Mouse (Mus musculus): Measurements from ENCODE around the gene Sema3a.
"Not testable (repeated sequence)": the region's sequence is repeated elsewhere in the genome, so short reads cannot be mapped to it uniquely, and the experiment has no call there.

The Sema3a gene

DNA sequence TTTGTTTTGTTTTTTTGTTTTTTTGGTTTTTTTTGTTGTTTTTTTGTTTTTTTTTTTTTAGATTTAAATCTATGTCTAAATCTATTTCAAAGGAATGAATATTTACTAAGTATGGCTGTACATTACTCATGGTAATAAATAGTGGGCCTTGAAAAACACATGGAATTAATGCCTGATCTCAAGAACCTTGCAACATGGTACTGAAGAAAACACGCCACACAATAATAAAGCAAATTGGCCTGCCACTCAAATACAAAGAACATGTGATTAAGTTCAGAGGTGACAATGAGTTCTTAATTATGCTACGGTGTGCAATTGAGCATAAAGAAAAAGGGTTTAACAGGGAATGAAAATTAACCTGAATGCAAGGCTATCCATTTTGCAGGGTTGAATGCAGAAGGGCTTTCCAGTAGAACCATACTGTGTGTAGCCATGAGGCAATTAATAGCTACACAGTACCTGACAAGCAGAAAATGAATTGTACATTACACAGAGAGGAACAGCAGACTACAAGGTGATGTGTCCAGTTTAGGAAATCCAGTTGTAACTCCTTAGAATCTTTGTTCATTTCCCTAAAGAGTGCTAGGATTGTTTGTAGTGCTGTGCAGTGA is 288.8 kb downstream of the Sema3a start:
- no peak for ATAC-seq (ENCODE audit: insufficient number of reproducible peaks, low FRiP score, low TSS enrichment)

DNA sequence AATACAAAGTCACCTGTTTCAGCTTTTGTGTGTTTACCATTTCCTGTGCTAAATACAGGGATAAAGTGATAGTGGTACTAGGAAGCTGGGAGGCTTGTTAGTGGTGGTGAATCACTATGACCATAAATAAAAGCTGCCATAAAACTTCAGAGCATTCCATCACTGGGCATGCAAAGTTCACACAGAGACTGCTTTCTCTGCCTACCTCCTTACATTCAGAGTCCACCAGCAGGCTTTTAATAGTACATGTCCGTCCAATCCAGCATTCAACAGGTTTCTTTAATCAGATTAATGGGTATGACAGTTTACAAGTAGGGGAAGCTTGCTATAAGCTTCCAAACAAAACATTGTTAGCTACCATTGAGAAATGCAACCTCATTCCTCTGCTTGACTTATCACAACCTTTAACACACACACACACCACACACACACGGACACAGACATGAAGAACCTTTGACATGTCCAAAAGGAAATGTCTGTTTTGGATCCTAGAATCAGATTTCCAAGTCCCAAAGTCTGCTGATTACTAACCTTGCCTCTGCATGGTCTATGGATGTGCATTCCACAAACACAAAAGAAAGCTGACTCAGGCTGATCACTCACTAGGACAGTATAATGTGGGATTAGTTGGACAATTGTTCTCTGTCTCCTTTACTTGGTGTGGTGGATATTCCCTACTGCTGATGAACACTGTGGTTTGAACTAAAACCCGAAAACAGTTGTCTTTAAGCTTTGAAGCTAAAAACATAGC is 291.9 kb downstream of the Sema3a start:
- ATAC-seq (ENCODE audit: insufficient number of reproducible peaks, low FRiP score, low TSS enrichment): no peak

DNA sequence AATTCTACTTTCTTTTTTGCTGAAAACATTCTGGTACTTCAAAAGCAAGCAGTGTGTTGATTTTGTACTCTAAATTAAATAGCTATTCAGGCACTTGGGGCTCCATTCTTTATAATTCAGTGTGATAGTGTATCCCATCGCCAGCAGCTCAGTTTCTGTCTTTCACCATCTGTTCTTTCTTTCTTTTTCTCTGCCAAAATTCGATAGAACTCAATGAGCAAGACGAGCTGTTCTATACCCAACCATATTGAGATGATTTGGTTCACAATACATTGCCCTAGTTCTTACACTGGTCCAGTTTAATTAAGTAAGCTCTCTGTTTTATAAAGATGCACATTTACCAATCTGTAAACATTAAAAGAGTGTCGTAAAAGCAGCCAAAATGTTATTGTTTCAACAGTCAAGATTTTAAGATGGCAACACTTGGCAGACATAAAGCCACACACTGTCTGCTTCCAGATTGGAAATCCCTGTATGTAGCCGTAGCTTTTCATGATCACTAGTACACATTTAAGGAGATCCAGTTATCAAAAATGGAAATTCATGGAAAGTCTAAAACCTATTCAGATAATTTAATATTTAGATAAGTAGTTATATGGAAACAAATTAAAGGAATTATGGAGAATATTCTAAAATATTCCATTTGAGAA is 296.2 kb downstream of the Sema3a start:
- ATAC-seq (ENCODE audit: insufficient number of reproducible peaks, low FRiP score, low TSS enrichment): peak; percentile 82

DNA sequence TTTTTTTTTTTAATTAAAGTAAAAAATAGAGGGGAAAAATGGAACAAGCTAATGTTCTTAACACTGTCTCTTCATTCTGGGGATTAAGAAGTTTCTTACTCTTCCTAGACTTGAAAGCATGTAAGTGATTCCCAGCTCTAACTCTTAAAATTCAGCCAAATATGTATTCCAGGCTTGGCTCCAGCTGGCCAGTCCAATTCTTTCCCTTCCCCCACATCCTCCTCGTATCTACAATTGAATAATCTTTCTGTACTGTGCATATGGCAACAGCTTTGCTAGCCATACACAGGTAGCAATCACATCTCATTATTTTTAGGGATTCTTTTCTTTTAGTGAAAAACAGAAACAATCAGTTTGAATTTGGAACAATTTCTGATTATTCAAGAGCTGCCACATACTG is 303.5 kb downstream of the Sema3a start:
- ATAC-seq (ENCODE audit: insufficient number of reproducible peaks, low FRiP score, low TSS enrichment): peak; percentile 73

DNA sequence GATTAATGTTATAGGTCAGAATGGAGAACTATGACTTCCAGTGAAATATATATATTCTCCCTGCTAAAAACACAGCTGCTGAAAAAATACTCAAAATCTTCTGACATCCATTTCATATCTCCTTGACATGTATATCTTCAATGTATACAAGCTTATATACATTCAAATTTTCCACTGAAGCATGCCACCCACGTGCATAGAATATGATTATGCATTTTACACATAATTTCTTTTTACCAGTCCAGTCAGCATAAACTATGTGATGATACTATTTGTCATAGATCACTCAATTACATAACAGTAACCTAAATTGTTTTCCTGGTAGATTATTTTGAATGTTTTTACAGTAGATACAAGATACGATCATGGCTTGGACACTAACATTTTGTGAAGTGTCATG is 306.6 kb downstream of the Sema3a start:
- no peak for ATAC-seq (ENCODE audit: insufficient number of reproducible peaks, low FRiP score, low TSS enrichment)

DNA sequence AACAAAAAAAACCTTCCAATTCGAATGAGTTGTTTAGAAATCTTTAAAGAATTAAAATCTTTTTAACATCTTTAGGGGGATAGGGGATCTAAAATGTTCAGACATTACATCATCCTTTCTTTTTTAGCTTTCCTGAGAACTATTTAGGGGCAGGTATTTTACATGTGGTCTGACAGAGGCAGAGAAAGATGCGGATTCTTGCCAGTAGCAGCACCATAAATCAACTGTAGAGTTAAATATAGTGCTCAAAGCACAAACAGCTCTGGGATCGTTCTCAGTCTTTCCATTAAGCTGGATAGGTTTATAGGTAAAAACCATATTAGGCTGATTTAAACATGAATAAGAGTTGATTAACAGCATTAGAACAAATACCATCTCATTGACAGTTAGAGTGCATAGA is 307.4 kb downstream of the Sema3a start:
- ATAC-seq (ENCODE audit: insufficient number of reproducible peaks, low FRiP score, low TSS enrichment): no peak

DNA sequence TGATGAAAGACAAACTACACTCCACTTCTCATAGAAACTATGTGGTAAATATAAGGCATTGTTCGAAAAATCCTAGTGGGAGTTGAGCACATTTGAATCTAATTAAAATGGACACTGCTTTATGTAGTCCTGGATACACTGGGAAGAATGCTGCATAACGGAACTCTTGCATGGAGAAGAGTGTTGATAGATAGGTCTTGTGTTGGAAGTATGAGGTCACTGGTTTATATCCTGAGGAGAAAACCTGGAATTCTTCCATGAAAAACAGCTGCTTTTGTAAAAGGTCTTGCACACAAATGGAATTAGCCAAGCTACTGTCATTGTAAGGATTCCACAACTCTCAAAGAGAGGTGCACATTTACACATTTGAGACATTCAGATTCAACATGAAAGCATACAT is 308.1 kb downstream of the Sema3a start:
- no peak for ATAC-seq (ENCODE audit: insufficient number of reproducible peaks, low FRiP score, low TSS enrichment)

DNA sequence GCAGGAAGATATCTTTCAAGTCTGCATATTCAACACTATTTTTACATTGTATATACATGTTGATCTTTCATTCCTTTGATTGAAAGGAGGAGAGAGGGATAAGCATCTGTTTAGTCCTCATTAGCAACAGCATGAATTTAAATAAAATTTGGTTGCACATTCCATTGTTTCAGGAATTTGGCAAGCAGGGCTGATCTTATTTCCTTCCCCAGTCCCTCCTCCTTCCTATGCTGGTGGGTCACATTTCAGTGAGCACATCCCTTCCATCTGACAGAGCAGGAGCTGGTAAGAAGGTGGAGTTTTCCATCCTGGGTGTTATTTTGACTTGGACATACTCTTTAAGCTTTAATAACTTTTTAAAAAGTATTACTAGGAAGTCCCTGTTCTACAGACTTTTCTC is 315.9 kb downstream of the Sema3a start:
- no peak for ATAC-seq (ENCODE audit: insufficient number of reproducible peaks, low FRiP score, low TSS enrichment)

DNA sequence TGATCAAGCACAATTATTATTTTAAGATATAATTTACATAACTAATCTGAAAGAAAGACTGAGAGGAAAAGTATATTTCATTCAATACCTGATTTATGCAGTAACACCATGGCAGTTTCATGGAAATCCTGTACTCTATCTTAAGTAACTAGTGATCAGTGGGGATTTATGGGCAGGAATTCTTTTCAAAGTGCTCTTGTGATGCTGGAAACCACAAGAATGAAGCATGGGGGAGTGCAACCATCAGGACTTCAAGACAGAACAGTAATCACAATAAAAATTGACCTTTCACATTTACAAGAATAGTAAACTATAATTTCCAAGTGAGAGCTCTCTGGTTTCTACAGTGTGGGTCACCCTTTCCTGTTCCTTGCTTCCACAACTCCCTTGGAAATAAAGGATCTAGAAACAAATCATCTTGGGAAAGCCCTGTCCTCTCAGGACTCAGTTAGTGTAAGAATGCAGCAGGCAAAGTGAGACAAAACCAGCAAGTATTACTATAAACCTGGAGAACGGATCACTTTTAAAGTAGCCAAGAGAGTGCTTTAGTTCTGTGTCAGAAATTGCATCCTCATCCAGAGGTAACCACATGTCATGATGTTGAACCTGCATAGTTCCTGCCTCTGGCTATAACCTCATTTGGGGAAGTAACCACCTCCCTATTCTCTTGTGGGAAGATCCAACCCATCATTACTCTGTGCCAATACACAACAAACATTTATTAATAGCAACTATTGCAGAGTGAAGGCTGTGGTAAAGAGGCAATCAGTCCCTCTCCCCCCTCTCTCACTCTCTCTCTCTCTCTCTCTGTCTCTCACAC is 335.2 kb downstream of the Sema3a start:
- no peak for ATAC-seq (ENCODE audit: insufficient number of reproducible peaks, low FRiP score, low TSS enrichment)

DNA sequence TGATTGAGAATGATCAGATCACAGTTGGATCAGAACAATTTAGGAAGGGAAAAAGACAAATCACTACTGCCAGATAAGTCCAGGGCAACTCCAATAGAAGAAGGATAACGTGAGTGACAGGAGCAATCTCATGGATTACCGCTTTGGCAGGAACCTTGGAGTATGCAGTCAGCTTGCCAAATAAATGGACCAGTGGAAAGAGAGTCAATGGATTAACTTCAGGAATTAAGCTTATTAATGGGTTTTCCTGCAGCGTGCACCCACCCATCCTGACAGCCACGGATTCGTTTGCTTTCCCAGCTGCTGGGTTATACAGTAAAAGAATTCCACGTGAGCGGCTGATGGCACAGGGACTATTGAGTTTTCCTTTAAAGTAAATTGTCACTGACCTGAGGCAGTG is 343.6 kb downstream of the Sema3a start:
- no peak for ATAC-seq (ENCODE audit: insufficient number of reproducible peaks, low FRiP score, low TSS enrichment)

DNA sequence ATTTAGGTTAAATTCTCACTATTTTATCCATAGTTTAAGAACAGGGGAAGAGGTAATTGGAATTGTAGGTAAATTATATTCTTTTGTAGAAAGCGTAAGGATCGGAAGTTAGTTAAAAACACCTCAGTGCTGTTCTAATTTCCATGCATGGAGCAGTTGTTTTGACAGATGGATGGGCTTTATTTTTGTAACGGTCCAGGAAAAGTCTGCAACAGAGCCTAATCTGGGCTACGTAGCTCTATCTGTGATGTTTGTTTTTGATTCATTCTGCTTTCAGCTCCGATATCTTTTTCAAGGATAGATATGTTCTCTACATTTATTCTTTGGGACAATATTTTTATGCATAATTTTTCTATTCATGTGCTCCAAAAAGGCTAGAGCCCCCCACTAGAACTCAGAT is 344.2 kb downstream of the Sema3a start:
- no peak for ATAC-seq (ENCODE audit: insufficient number of reproducible peaks, low FRiP score, low TSS enrichment)

DNA sequence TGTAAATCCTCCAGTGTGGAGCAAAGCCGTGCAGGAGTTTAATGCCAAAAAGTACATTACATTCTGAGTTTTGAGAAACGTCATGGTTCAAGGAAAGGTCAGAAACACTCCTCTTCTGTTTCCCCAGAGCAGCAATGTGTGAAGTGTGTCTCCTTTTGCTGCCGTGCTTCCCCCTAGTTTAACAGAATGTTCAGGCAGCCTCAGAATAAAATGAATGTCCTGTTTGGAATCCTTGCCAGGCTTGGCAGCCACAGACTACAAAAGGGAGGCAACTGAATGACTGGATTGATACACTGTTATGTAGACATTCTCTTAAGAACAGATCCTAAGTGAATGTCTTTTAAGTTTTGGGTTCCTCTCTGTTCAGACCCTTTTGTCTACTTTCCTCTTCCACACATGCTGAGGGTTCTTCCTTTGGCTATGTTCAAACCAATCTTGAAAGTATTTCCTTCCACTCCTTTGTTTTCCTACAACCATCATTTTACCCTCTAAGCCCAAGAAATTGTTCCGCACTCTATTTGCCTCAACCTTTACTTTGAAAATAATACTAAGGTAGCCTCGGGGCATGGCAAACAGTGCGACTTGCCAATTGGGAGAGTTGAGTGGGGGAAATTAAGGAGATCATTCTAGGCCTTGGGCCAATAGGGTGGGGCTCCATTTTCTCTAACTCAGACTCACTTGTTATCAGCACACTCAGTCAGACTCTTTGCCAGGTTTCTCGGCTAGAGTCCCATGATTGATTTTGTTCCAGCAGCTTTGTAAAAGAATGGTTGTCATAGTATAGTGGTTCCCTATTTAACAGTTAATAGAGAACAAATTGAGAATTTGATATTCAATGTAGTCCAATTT is 345.1 kb downstream of the Sema3a start:
- 0 out of 2 replicates have a peak, but pooled peaks have one; percentile 43 for ATAC-seq (ENCODE audit: insufficient number of reproducible peaks, low FRiP score, low TSS enrichment)

DNA sequence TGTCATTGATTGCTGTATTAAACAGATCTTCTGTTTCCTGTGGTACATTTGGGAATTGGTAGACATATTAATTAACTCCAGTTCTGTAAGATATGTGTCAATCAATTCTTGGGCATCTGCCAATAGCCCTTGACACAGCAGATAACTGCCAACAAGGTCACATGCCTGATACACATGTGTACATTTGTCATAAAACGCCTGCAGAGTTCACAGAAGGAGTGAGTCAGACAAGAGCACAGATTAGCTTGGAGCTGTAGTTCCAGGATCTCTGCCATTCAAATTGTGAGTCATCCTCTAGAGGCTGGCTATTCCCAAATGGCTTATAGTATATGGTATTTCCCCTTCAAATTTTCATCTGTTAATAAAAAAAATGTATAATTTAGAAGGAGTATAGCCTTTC is 352.4 kb downstream of the Sema3a start:
- no peak for ATAC-seq (ENCODE audit: insufficient number of reproducible peaks, low FRiP score, low TSS enrichment)

DNA sequence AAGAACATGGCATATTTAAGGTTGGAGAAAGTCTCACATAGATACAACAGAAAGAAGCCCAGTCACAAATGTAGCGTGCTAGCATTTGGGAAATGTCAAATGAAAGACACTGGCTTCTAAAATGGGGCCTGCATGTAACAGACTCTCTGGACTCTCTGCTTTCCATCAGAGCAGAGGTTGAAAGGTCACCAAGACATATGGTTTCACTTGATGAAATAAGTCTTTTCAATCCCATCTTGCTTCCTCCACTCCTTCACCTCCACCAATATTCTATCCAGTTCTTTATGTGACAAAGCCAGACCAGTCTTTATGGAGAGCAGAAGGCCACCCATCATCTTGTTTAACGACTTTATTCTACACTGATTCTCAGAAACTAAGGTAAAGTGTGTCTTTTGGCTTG is 363.5 kb downstream of the Sema3a start:
- no peak for ATAC-seq (ENCODE audit: insufficient number of reproducible peaks, low FRiP score, low TSS enrichment)

DNA sequence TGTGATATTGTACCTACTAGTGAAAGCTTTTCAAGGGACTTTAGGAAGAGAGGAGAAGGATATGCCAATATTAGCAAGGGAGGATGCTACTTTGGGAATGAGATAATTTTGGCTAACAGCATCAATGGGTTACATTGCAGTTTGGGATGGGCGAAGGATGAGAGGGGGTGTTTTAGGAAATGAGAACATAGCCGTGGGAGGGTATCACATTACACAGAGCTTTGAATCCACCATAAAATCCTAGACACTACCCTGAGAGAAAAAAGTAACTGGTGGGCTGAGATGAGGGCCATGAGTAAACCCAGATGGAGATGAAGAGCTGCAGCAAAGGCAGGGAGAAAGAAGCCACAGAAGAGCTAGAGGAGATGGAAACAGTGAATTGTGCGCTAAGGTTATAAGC is 370.8 kb downstream of the Sema3a start:
- ATAC-seq (ENCODE audit: insufficient number of reproducible peaks, low FRiP score, low TSS enrichment): not testable (repeated sequence)

DNA sequence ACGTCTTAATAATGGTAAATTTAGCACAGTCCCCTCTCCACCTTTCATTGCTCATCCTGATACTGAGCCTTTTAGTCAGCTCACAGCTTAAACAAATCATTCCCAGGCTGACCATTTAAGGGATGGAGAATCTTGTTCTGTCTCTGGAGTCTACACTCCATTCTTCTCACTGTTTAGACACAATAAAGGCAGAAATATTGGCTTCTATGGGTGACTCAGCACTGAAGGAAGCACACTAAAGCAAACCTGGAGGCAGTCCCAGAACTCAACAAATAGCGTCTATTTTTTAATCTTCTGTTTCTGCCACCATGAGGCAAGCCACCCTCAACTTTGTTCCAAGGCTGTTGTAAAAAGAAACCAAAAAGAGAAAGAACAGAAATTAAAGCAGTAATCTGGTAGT is 374.6 kb downstream of the Sema3a start:
- peak; percentile 64 for ATAC-seq (ENCODE audit: insufficient number of reproducible peaks, low FRiP score, low TSS enrichment)

DNA sequence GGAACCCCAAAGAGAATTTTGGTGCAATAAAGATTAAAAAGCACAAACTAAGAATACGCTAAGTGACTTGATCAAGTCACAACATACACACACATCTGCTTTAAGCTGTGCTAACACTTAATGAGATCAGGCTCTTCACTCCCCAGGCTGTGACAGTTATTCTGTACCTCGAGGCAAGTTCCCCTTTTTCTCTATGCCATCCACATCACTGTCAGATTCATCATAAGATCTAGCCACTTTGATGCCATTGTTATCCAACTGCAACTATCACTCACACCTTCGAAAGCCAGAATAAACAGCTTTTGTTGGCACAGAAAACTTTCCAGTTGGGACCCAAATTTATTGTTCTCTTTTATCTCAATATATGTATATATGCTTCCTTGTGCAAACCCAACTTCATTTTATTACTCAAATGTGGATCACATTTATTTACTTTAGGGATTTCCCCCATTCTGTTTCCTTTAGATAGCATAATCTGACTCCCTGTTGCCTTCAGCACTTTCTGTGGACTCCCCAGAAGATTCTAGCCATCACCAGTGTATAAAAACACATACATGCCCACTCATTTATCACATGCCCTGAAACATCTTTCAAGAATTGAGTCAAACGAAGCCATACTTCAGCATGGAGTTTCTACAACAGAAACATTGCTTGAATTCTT is 380.8 kb downstream of the Sema3a start:
- no peak for ATAC-seq (ENCODE audit: insufficient number of reproducible peaks, low FRiP score, low TSS enrichment)

DNA sequence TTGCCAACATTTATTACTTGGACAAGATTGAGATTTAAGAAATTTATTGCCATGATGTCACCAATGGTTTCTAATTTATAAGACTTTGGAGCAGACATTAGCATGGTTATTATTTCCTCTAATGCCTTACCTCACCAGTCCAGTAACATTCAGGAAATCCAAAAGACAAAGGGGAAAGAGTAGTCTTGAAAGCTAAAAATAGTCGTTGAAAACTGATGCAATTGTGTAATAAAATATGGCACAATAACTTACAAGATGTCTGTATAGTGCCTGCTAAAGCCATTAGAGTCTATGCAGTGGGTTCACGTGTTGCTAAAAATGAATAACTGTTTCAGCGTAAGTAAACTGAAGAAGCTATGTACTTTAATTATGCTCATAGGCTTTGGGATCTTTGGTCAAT is 383.9 kb downstream of the Sema3a start:
- no peak for ATAC-seq (ENCODE audit: insufficient number of reproducible peaks, low FRiP score, low TSS enrichment)

DNA sequence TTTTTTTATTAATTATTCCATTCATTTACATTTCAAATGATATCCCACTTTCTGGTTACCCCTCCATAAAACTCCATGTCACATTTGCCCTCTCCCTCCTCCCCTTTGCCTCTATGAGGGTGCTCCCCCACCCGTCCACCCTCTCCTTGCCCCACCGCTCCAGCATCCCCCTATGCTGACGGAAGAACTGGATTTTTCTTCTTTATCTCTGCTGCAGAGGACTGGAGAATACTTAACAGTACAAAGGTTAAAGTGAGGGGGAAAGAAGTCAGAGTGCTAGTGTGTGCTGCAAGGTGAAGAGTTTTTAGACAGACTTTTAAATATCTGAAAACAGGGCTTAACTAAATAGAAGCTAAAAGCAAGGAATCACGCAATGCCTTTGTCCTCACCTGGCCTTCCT is 391.8 kb downstream of the Sema3a start:
- ATAC-seq (ENCODE audit: insufficient number of reproducible peaks, low FRiP score, low TSS enrichment): no peak

DNA sequence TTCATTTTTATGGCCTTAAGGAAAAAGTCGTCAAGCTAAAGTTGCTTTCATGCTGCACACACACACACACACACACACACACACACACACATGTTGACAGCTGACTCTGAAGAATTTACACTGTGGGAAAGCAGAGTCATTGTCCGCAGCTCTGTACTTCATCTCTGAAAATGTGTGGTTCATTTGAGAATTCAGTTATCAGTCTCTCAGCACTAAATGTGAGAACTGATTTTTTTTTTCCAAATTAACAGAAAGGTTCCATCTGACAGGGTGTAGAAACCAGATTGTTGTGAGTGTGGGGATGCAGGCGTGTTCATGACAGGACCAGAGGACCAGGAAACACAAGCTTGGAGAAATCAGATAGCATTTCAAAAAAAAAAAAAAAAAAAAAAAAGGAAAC is 400.4 kb downstream of the Sema3a start:
- no peak for ATAC-seq (ENCODE audit: insufficient number of reproducible peaks, low FRiP score, low TSS enrichment)
